Mouse (Mus musculus) layer of hippocampus, adult 9-10 months (tissue): ENCODE measurements around the gene Lrmda.
A peak's percentile ranks its signal among the peaks of the same experiment; 100 is the strongest.
"Not testable (repeated sequence)": the region's sequence is repeated elsewhere in the genome, so short reads cannot be mapped to it uniquely, and the experiment has no call there.

Experiments used
- DNase-seq: peaks from one replicate; pipeline ENCODE4 v3.0.0; 2022; ENCODE audit warnings: low spot score

Gene Lrmda

DNA sequence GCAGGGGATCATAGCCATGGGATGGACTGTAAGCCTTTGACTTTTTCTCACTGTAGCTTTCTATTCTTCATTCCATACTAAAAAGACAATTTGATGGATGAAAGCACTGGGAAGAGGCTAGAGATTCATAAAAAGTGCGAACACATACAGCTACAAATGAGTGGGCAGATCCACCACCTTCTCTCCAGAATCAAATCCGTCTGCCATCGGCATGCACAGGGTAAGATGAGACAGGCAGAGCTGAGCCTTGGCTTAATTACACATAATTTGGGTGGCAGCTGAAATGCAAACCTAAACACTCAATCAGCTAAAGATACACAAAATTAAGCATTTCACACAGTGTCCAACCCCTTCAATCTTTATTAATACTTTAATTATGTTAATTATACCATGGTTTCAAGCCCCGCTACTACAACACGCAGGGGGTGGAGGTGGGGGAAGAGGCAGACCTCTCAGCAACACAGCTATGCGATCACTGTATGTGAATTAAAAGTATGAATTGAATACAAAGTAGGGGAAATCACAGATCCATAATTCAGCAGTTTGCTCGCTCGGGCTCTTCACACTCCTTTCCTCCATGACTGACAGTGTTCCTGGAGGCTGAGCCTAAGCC lies 709.2 kb downstream of the Lrmda start:
- no peak for DNase-seq

- DNase-seq: no peak
Measured at GRCm38 (mm10) chr14:22738603-22739002, 719.1 kb downstream of the Lrmda start.

GRCm38 (mm10) chr14:22742527-22742926 lies 723.0 kb downstream of the Lrmda start:
- no peak for DNase-seq

DNA sequence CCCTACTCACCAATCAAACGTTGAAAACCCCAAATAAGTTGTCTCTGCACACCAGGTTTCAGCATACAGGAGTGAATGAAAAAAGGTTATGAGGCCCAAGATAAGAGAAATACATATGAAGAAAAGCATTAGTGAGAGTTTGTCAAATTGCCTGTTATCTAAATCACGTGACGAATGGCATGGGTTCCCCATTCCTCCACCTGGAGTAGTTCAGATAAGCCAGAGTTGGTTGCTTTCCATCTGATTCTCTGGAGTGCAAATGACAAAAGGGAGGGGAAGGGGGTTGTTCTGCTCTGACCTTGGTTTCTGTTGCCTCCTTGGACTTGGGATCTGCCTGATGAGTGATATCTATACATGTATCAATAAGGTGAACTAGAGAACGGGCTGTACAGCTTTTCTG lies 723.8 kb downstream of the Lrmda start:
- DNase-seq: no peak

GRCm38 (mm10) chr14:22744701-22745100 lies 725.2 kb downstream of the Lrmda start:
- no peak for DNase-seq

DNA sequence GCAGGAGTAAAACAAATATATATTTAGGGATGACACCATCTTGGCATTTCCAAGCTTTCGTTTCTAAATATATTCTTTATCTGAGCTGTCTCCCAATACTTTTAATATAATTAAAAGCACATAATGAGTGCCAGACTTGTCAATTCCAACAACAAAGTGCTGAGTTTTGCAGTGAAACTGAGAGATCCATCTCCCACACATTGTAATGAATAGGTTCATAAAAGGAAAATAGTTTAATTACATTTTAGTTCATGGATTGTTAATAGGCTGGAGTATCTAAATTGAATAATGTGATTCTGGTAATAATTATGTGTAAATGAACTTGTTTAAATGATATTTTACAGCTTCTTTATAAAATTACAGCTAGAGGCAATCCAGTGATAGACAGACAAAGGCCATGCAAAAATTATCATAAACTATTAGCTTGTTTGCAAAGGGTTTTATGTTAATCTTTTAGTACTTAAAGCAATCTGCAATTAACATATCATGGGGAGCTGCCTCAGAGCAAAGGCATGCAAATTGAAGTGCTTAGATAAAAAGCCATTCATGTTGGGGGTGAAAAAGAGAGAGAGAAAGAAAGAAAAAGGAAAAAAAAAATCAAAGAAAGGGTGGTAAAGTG lies 725.9 kb downstream of the Lrmda start:
- no peak for DNase-seq

- no peak for DNase-seq
Measured at GRCm38 (mm10) chr14:22745882-22746480, 726.5 kb downstream of the Lrmda start.

DNA sequence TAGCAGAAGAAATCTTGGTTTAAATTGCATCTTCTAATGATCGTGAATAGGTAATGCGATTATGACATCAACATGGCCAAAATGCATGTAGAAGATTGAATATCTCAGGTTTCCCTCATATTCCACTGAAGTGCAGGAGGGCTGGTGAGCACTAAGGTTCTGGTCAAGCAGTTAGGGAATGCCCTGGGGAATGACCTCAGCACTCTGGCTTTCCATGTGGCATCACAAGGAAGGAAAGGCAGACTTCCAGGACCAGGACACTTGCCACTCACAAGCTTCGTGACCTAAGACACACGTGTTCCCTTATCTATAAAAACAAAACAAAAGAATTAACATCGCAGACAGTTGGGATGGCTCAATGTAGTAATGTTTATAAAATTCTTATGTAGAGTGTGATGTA lies 728.3 kb downstream of the Lrmda start:
- DNase-seq: no peak

DNA sequence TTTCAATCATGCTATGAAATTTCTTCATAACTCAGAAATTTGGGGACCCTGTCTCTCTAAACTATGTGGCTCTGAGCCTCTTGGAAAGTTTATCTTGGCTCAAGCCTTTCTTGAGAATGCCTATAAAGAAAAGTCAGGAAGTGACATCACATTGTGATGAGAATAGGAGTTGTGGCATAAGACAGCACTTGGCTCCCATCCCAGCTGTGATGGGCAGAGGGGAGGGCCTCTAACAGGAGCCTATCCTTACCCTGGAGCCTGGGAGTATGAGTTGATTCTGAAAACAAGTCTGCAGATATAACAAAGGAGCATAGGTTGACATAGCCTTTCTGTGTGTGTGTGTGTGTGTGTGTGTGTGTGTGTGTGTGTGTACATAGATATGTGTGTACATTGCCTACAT lies 730.9 kb downstream of the Lrmda start:
- DNase-seq: no peak

DNA sequence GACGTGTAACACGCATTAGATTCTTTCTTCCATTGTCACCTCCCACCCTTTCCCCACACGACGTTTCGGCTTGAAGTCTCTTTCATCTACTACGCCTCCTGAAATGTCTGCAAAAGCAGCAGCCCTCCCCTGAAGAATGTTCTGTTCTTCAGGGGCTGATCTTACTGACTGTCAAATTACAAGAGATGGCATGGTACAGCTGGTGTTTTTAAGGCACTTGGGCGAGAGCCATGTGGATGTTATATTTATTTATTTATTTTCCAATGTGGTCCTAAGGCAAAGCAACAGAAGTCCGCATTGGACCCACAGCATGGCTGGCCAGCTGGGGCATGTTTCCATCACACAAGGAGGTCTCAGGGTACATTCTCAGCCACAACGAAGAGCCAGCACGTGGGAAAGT lies 731.8 kb downstream of the Lrmda start:
- no peak for DNase-seq

- DNase-seq: no peak
Measured at GRCm38 (mm10) chr14:22754633-22755032, 735.1 kb downstream of the Lrmda start.

DNA sequence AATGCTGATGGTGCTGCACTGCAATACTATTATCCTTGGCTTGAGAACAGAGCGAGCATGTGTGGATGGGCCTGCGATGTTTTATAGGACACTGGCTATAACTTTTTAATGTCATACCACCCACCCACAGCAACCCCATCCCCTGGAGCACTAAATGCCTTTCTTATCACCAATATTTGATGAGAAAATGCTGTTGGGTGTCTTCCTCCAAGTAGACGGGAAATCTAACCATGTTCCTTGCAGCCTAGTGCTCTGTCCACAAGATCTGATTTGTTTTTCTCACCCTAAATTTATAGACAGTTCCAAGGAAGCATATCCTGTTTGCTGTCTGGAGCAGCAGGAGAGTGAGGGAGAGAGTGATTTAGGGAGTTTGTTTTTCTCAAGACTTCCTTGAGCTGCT lies 738.0 kb downstream of the Lrmda start:
- no peak for DNase-seq

DNA sequence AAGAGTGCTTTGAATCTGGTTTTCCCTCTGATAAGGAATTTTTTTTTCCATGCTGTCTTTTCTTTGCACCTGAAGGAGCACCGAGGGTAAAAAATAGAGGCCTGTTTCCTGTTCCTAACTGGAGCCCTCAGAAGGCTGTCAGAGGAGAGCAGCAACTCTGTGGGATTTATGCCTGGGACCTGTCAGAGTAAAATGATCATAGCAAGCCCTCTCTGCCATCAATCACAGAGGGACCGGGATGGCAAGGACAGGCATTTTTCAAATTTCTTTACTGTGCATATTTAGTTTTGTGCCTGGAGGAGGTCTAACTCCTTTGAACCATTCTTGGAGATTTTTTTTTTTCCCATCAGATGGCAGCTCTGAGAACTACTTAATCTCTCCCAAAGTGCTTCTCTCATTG lies 739.7 kb downstream of the Lrmda start:
- no peak for DNase-seq

- DNase-seq: no peak
Measured at GRCm38 (mm10) chr14:22759673-22760072, 740.2 kb downstream of the Lrmda start.

- peak; percentile 35 for DNase-seq
Measured at GRCm38 (mm10) chr14:22760241-22761039, 740.9 kb downstream of the Lrmda start.

DNA sequence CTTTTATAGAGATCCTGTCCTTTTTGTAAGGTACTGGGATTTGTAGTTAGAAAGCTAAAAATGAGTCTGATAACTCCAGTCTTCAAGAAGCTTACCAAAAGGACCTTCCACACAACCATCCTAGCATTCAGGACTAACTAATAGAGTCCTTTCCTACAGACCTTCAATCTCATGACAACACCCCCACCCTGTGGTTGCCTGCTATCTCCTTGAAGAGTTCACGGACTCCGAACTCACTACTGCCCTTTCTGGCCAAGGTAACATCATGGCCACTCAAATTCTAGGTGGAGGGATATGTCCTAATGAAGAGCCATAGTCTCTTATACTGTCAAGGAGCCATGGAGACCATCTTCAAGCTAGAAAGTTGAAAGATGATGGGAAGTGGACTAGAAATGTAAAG lies 762.2 kb downstream of the Lrmda start:
- no peak for DNase-seq

- DNase-seq: no peak
Measured at GRCm38 (mm10) chr14:22782365-22782764, 762.9 kb downstream of the Lrmda start.

DNA sequence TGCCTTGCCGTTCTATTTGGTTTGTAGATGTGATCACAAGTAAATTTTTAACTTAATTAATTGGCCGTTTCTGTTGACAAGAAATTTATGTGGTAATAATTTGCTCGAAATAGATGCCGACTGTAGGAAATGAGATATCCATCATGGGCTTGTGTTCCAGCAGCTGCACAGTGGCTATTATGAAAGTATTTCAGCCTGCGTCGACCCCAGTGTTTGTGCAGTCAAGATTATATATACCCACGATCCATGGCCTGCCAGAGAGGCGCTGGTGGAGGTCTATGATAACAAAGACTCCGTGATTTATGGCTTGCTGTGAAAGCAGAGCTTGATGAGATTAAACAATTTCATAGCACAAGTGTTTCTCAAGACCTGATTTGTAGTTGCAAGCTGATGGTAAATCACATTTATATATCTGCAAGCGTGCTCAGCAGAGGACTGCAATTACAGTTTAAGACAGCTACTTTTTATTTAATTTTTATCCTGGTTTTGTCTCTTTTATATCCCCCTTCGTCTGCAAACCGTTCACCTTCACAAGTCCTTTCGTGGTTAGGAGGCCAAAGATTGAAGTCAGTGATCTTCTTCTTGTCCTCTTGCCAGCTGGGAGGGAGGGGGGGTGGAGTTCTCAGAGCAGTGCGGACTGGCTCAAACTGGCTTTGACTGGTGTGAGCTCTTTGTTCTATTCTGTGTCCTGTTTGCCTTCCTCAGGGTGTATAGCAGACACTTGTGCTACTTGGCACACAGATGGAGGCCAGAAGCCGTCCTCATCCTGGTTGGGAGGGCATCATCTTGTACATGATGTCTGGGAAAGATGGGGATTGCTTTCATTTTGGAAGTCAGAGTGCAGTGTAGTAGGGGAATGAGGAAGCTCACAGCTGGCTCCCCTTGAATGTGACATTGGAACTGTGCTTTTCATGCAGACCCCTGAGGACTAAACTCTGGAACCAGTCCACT lies 764.0 kb downstream of the Lrmda start:
- DNase-seq: no peak

DNA sequence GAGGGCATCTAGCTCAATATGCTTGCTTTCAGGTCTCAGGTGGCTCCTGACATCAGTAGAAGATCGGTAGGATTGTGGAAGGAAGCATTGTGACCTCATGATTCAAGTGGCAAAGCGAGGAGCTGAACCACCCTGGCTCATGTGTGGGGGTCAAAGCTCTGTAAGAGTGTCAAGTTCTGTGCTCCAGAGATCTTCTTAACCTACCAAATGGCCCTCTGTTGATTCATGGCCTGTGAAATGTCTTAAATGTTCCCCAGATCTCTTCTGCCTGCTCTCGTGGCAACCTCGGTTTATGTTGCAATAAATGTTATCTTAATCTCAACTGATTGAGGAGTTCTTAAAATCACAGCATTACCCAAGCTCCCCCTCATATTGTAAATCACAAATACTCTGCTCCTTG lies 780.5 kb downstream of the Lrmda start:
- DNase-seq: no peak

GRCm38 (mm10) chr14:22800871-22801636 lies 781.5 kb downstream of the Lrmda start:
- DNase-seq: no peak

- not testable (repeated sequence) for DNase-seq
Measured at GRCm38 (mm10) chr14:22801714-22802113, 782.2 kb downstream of the Lrmda start.
